Mouse (Mus musculus) midbrain, embryonic 16.5 days (tissue): ENCODE results near the gene Map2k5. TPM values are rescaled to one million over a fixed set of nuclear protein-coding genes. Genes with fewer than 3 reads are reported as not detected.

Source experiments
- ATAC-seq: fragments of 200-750 bp; cut with Nextera tagmentation; 2 replicates; pipeline ENCODE4 v1.8.0; 2017; ENCODE audit warnings: moderate TSS enrichment
- H3K27ac ChIP-seq: fragments of 300-500 bp; sonication (generic); 2 replicates; pipeline ENCODE4 v1.5.1; 2014; ENCODE audit warnings: mild to moderate bottlenecking, low read length, mixed read lengths
- H3K27me3 ChIP-seq: fragments of 300-500 bp; sonication (generic); 2 replicates; pipeline ENCODE4 v1.6.1; 2014; ENCODE audit warnings: low read depth, low read length, mixed read lengths; ENCODE audit not compliant: control insufficient read depth, insufficient read depth
- H3K36me3 ChIP-seq: fragments of 300-500 bp; sonication (generic); 2 replicates; pipeline ENCODE4 v1.6.1; 2014; ENCODE audit warnings: mild to moderate bottlenecking, low read length, moderate library complexity, mixed read lengths; ENCODE audit not compliant: control insufficient read depth, insufficient read depth
- H3K4me1 ChIP-seq: fragments of 300-500 bp; sonication (generic); 2 replicates; pipeline ENCODE4 v1.6.1; 2014; ENCODE audit warnings: mild to moderate bottlenecking, low read length, mixed read lengths; ENCODE audit not compliant: control insufficient read depth, insufficient read depth
- H3K4me2 ChIP-seq: fragments of 300-500 bp; sonication (generic); 2 replicates; pipeline ENCODE4 v1.6.1; 2014; ENCODE audit warnings: mild to moderate bottlenecking, low read length, mixed read lengths
- H3K4me3 ChIP-seq: fragments of 300-500 bp; sonication (generic); 2 replicates; pipeline ENCODE4 v1.5.1; 2014; ENCODE audit warnings: low read depth, mild to moderate bottlenecking, low read length, moderate library complexity, mixed read lengths
- H3K9ac ChIP-seq: fragments of 300-500 bp; sonication (generic); 2 replicates; pipeline ENCODE4 v1.6.1; 2014; ENCODE audit warnings: low read depth, low read length, mixed read lengths
- H3K9me3 ChIP-seq: fragments of 300-500 bp; sonication (generic); replicated peaks from 2 replicates; pipeline ENCODE4 v1.6.1; 2014; ENCODE audit warnings: mild to moderate bottlenecking, low read length, mixed read lengths; ENCODE audit not compliant: control insufficient read depth, poor library complexity, severe bottlenecking
- WGBS: fragments of 180-500 bp; shearing (Covaris S2); extraction: QIAGEN DNeasy Blood & Tissue Kit; methylation state at CpG from one replicate; pipeline ENCODE4 v1.1.7; 2014; 5-methylcytosine and 5-hydroxymethylcytosine counted together
- polyA plus RNA-seq: library from polyadenylated mRNA; unstranded; fragments of >200 nt; fragmentation: Nextera tagmentation; extraction: Ambion mirVana; gene quantifications from 2 replicates; pipeline ENCODE4 v1.2.1, GENCODE M21; 2015

Map2k5 gene
- polyA plus RNA-seq, 1 experiment from 2014 or later, result 31.2 TPM

DNA sequence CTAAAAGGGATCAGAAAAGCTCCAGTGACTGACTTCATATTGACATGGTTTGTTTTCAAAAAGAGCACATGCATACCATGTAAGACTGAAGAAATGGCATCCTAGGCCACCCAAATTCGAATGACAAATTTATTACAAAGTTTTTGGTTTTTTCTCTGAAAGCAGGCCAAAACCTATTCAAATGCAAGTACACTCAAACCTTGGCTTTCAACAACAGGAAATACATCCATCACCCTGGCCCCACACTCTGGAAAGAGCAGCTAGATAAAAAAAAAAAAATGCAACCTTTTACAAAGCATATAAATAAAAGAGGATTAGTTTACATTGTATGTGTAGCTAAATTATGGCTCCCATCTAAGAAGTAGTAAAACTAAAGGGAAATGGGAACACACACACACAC, 114.5 kb downstream of the Map2k5 start:
- H3K4me2 ChIP-seq, result no peak overlapping the region
- no peak for ATAC-seq

DNA sequence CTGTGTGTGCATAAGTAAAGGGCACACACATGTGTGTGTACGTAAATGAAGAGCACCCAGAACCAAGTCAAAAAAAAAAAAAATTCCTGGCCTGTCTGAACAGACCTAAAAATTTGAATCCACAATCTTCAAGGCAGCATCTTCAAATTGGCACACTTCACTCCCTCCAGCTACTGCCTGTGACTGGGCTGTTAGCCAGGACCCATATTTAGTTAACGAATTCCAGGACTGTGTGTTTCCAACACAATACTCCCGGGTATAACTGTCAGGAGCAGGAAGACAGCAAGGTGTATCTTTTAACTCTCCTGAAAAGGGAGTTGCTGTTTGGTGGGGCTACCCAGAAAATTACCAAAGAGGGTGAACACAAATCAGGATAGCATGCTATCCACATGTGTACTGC, 118.9 kb downstream of the Map2k5 start:
- Histone ChIP-seq H3K27ac (no peak overlapping the region), H3K4me2 (no peak overlapping the region), H3K9me3 (no peaks in the 10 kb centered on the region), H3K27me3 (no peaks in the 10 kb centered on the region), H3K4me3 (no peak overlapping the region), H3K36me3 (no peaks in the 10 kb centered on the region), H3K9ac (no peak overlapping the region), H3K4me1 (no peaks in the 10 kb centered on the region)
- 69% methylated on average over 3 of the region's 3 CpGs for WGBS
- ATAC-seq, result no peak

More for the DNA sequence above, 114.5 kb downstream of the Map2k5 start:
- Histone ChIP-seq H3K27ac (no peak overlapping the region), H3K9me3 (no peaks in the 10 kb centered on the region), H3K36me3 (no peaks in the 10 kb centered on the region), H3K4me3 (no peak overlapping the region), H3K9ac (no peak overlapping the region), H3K27me3 (no peaks in the 10 kb centered on the region), H3K4me1 (no peaks in the 10 kb centered on the region)
- WGBS, result 68% methylated on average over 1 of the region's 1 CpGs

GRCm38 (mm10) chr9:63257739-63258138, 120.0 kb downstream of the Map2k5 start:
- no peak overlapping the region for H3K9ac ChIP-seq
- H3K36me3 ChIP-seq, result no peaks in the 10 kb centered on the region
- no peak overlapping the region for H3K4me2 ChIP-seq
- no peak overlapping the region for H3K4me3 ChIP-seq
- no peak for ATAC-seq
- WGBS, result 55% methylated on average over 4 of the region's 4 CpGs
- no peak overlapping the region for H3K27ac ChIP-seq
- H3K27me3 ChIP-seq, result no peaks in the 10 kb centered on the region
- no peaks in the 10 kb centered on the region for H3K9me3 ChIP-seq
- no peaks in the 10 kb centered on the region for H3K4me1 ChIP-seq

DNA sequence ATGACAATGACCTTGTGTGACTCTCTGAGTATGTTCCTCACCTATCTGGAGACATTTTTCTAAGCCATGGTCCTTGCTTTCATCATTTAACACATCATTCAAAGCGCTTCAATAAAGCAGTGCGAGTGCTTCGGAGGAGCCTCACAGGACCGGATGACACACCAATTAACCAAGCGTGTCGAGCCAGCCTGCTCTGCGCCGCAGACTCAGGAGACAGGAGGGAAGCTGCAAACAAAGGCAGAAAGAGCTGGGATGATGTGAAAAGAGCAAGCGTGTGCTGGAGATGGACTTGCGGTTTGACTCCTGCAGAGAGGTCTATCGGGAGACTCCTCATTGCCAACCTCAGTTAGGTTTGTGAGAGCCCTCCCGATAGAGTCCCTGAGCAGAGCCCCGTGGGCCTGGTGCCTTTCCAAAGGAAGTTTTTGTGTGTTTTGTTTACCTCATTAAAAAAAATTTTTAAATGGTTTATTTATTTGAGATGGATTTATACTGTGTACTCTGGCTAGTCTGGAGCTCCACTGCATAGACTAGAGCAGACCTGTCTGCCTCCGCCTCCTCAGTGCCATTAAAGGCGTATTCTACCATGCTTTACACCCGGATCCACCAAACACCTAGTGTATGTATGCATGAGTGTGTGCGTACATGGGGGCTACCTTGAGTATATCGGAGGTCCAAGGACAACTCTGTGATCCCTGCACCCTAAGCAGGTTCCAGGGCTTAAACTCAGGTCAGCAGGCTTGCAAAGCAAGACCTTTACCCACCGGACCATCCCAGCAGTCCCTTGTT, 126.7 kb downstream of the Map2k5 start:
- Histone ChIP-seq H3K9me3 (no peaks in the 10 kb centered on the region), H3K4me3 (no peak overlapping the region), H3K4me2 (0 out of 2 replicates have a peak overlapping the region, but pooled peaks have one; percentile 20), H3K27me3 (no peaks in the 10 kb centered on the region), H3K36me3 (no peaks in the 10 kb centered on the region), H3K27ac (no peak overlapping the region; the same call in 1 of the 2 replicates), H3K4me1 (peaks cover 6% of the 10 kb centered on the region), H3K9ac (no peak overlapping the region)
- no peak for ATAC-seq
- 42% methylated on average over 19 of the region's 19 CpGs for WGBS

DNA sequence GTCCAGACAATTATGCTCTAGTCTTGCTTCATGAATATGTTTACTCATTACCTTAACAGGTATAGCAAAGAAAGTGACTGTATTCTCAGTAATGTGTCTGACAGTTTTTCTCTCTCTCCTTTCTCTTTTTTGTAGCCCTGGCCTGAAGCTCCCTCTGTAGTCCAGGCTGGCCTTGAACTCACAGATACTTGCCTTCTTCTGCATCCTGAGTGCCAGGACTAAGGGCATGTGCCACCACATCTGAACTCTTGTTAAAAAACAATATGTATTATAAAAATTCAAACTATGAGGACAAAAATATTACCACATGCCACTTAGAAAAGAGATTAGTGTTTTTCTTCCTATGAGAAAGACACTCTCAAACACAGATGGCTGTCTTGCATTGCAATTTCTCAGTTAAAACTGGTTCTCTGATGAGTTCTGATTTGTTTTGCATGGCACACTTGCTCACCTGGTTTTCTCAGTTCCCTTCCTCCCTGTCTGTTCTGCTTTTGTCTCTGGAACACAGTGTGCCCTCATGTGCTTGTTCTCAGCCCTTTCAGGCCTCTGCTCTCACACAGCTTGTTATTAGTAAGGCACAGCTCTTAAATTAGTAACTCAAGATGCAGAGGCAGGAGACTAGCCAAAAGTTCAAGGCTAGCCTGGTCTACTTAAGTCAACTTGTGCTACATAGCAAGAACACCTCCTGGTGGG, 129.5 kb downstream of the Map2k5 start:
- Histone ChIP-seq H3K4me1 (peaks cover 6% of the 10 kb centered on the region), H3K27ac (no peak overlapping the region), H3K4me3 (no peak overlapping the region), H3K9ac (no peak overlapping the region), H3K9me3 (no peaks in the 10 kb centered on the region), H3K27me3 (no peaks in the 10 kb centered on the region), H3K4me2 (no peak overlapping the region), H3K36me3 (no peaks in the 10 kb centered on the region)
- no peak for ATAC-seq

GRCm38 (mm10) chr9:63246568-63247169, 131.0 kb downstream of the Map2k5 start:
- H3K4me2 ChIP-seq, result no peak overlapping the region
- no peaks in the 10 kb centered on the region for H3K36me3 ChIP-seq
- peaks cover 11% of the 10 kb centered on the region for H3K4me1 ChIP-seq
- no peak overlapping the region for H3K27ac ChIP-seq
- 71% methylated on average over 5 of the region's 5 CpGs for WGBS
- no peak overlapping the region for H3K9ac ChIP-seq
- no peaks in the 10 kb centered on the region for H3K9me3 ChIP-seq
- H3K4me3 ChIP-seq, result no peak overlapping the region
- no peaks in the 10 kb centered on the region for H3K27me3 ChIP-seq
- no peak for ATAC-seq

DNA sequence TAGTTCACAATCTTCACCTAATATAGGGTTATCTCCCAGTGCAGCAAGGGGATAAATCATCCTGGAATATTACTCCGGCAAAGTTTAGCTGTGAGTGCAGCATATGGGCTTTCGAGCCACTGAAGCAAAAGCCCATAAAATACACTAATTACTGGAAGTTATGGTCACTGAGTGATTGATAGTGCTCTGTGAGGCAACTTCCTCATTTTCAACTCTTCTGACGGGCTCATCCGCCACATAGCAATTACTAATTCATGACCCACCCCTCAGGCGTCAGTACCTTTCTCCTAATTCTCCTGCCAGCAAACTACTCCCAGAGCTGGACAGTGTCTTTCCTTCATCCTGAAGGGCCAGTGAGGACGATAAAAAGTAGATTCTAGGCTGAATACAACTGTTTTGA, 135.7 kb downstream of the Map2k5 start:
- Histone ChIP-seq H3K4me3 (no peak overlapping the region), H3K4me2 (no peak overlapping the region), H3K9ac (no peak overlapping the region), H3K9me3 (no peaks in the 10 kb centered on the region), H3K4me1 (peaks cover 8% of the 10 kb centered on the region; the same call in 1 of the 2 replicates), H3K36me3 (no peaks in the 10 kb centered on the region), H3K27me3 (no peaks in the 10 kb centered on the region), H3K27ac (no peak overlapping the region)
- 62% methylated on average over 6 of the region's 6 CpGs for WGBS
- ATAC-seq, result no peak

DNA sequence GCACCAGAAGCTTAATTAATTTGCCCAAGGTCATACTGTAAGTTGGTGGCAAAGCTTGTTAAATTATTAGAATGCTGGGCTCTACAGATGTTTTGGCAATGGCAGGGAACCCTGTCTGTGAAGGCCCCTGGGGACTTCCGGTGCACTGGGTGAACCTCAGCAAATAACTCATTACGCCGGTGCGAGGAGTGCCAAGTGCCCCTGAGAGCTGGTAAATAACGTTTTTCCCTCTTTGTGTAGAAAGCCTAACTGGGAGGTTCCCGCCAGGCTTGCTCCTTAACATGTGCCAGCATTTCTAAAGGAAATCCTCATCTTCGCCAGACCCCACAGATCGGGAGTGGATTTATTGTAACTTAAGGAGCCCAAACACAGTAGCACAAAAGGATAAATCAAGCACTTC, 136.5 kb downstream of the Map2k5 start:
- no peak overlapping the region for H3K9ac ChIP-seq
- H3K9me3 ChIP-seq, result no peaks in the 10 kb centered on the region
- H3K27me3 ChIP-seq, result no peaks in the 10 kb centered on the region
- WGBS, result 40% methylated on average over 8 of the region's 8 CpGs
- H3K4me2 ChIP-seq, result no peak overlapping the region
- no peak overlapping the region for H3K27ac ChIP-seq
- ATAC-seq, result no peak
- peaks cover 8% of the 10 kb centered on the region; the same call in 1 of the 2 replicates for H3K4me1 ChIP-seq
- H3K4me3 ChIP-seq, result no peak overlapping the region
- H3K36me3 ChIP-seq, result no peaks in the 10 kb centered on the region

- no peaks in the 10 kb centered on the region for H3K9me3 ChIP-seq
- no peak overlapping the region for H3K4me2 ChIP-seq
- no peak overlapping the region for H3K9ac ChIP-seq
- H3K27ac ChIP-seq, result no peak overlapping the region
- no peaks in the 10 kb centered on the region for H3K36me3 ChIP-seq
- peaks cover 6% of the 10 kb centered on the region for H3K4me1 ChIP-seq
- no peak overlapping the region for H3K4me3 ChIP-seq
- WGBS, result 26% methylated on average over 5 of the region's 5 CpGs
- H3K27me3 ChIP-seq, result no peaks in the 10 kb centered on the region
- no peak for ATAC-seq
Observed at GRCm38 (mm10) chr9:63234356-63234755, 143.3 kb downstream of the Map2k5 start.
